Mouse (Mus musculus): ENCODE data around the gene Cox7c.
"Not testable (repeated sequence)": the region's sequence is repeated elsewhere in the genome, so short reads cannot be mapped to it uniquely, and the experiment has no call there.

The Cox7c gene

GRCm38 (mm10) chr13:86046254-86046951 lies at the start of gene Cox7c:
Gene Cox7c (minus strand): TSS chr13:86046904.
- peak; percentile 81 to 84 for DNase-seq

GRCm38 (mm10) chr13:86068011-86068724 lies 21.5 kb upstream of the Cox7c start:
- DNase-seq = no peak

- DNase-seq = no peak
Measured at GRCm38 (mm10) chr13:86067508-86067907, 20.8 kb upstream of the Cox7c start.

GRCm38 (mm10) chr13:86054091-86054490 lies 7.4 kb upstream of the Cox7c start:
- not testable (repeated sequence) for DNase-seq

- DNase-seq = no peak
Measured at GRCm38 (mm10) chr13:86004907-86005675, 41.6 kb downstream of the Cox7c start.

Measured in B cell, adult 2 months (primary cell).